Mouse (Mus musculus) naive thymus-derived CD4-positive, alpha-beta T cell, adult 2 months (primary cell): ENCODE results near the gene Gm49721.
"Not testable (repeated sequence)": the region's sequence is repeated elsewhere in the genome, so short reads cannot be mapped to it uniquely, and the experiment has no call there.

Source experiments
- DNase-seq: peaks from one replicate; pipeline ENCODE4 v3.0.0-alpha.2; 2011; ENCODE audit warnings: low read depth

Gene Gm49721

GRCm38 (mm10) chr17:6980144-6980543 is 1.4 kb downstream of the Gm49721 start:
- not testable (repeated sequence) for DNase-seq

GRCm38 (mm10) chr17:6986118-6986517 is 7.4 kb downstream of the Gm49721 start:
- DNase-seq: not testable (repeated sequence)

- not testable (repeated sequence) for DNase-seq
Measured at GRCm38 (mm10) chr17:6995504-6995903, 16.8 kb downstream of the Gm49721 start.

GRCm38 (mm10) chr17:6996826-6997225 is 18.1 kb downstream of the Gm49721 start:
- not testable (repeated sequence) for DNase-seq

GRCm38 (mm10) chr17:6997778-6998490 is 19.2 kb downstream of the Gm49721 start:
- not testable (repeated sequence) for DNase-seq

GRCm38 (mm10) chr17:7001790-7002585 is 23.3 kb downstream of the Gm49721 start:
- DNase-seq: not testable (repeated sequence)

GRCm38 (mm10) chr17:7003392-7003791 is 24.7 kb downstream of the Gm49721 start:
- DNase-seq: not testable (repeated sequence)

GRCm38 (mm10) chr17:7005646-7006045 is 26.9 kb downstream of the Gm49721 start:
- DNase-seq: not testable (repeated sequence)

- not testable (repeated sequence) for DNase-seq
Measured at GRCm38 (mm10) chr17:7008885-7009284, 30.2 kb downstream of the Gm49721 start.

- DNase-seq: not testable (repeated sequence)
Measured at GRCm38 (mm10) chr17:7009440-7009839, 30.7 kb downstream of the Gm49721 start.

- not testable (repeated sequence) for DNase-seq
Measured at GRCm38 (mm10) chr17:7009901-7010300, 31.2 kb downstream of the Gm49721 start.

- not testable (repeated sequence) for DNase-seq
Measured at GRCm38 (mm10) chr17:7014190-7014589, 35.5 kb downstream of the Gm49721 start.

- not testable (repeated sequence) for DNase-seq
Measured at GRCm38 (mm10) chr17:7025257-7025656, 46.6 kb downstream of the Gm49721 start, which contains the start of gene Gm1604a. Gm1604a (plus strand) TSS chr17:7025568.

GRCm38 (mm10) chr17:7025764-7026346 is 47.2 kb downstream of the Gm49721 start:
- DNase-seq: not testable (repeated sequence)

GRCm38 (mm10) chr17:7030204-7030603 is 51.5 kb downstream of the Gm49721 start:
- not testable (repeated sequence) for DNase-seq

- DNase-seq: not testable (repeated sequence)
Measured at GRCm38 (mm10) chr17:7030622-7031174, 52.0 kb downstream of the Gm49721 start.

GRCm38 (mm10) chr17:7033192-7034166 is 54.8 kb downstream of the Gm49721 start:
- not testable (repeated sequence) for DNase-seq

GRCm38 (mm10) chr17:7068997-7069539 is 90.4 kb downstream of the Gm49721 start:
- DNase-seq: not testable (repeated sequence)

- not testable (repeated sequence) for DNase-seq
Measured at GRCm38 (mm10) chr17:7069561-7070240, 91.0 kb downstream of the Gm49721 start.

GRCm38 (mm10) chr17:7074494-7074893 is 95.8 kb downstream of the Gm49721 start:
- peak; percentile 64 for DNase-seq
